Mouse (Mus musculus) c-Kit-positive CD71-positive TER-119-negative erythroid progenitor cells, embryonic 14.5 days (primary cell): Measurements from ENCODE around the gene Serinc3.
"Not testable (repeated sequence)": the region's sequence is repeated elsewhere in the genome, so short reads cannot be mapped to it uniquely, and the experiment has no call there.

Source experiments
- DNase-seq: peaks from one replicate; pipeline ENCODE4 v3.0.0-alpha.2; 2013; ENCODE audit warnings: low read depth

Gene Serinc3

GRCm38 (mm10) chr2:163644575-163645385 lies at the start of gene Serinc3:
Gene Serinc3, minus strand, starts transcription at chr2:163645131.
- peak; percentile 99 for DNase-seq

- no peak for DNase-seq
These were observed 48.9 kb upstream of the Serinc3 start for GRCm38 (mm10) chr2:163693716-163694314.

GRCm38 (mm10) chr2:163692873-163693612 lies 48.1 kb upstream of the Serinc3 start:
- no peak for DNase-seq

GRCm38 (mm10) chr2:163691846-163692605 lies 47.1 kb upstream of the Serinc3 start:
- no peak for DNase-seq

- no peak for DNase-seq
These were observed 45.7 kb upstream of the Serinc3 start for GRCm38 (mm10) chr2:163690409-163691304.

- DNase-seq: no peak
These were observed 44.8 kb upstream of the Serinc3 start for GRCm38 (mm10) chr2:163689771-163690170.

GRCm38 (mm10) chr2:163688377-163688776 lies 43.4 kb upstream of the Serinc3 start:
- DNase-seq: not testable (repeated sequence)

GRCm38 (mm10) chr2:163686886-163687285 lies 42.0 kb upstream of the Serinc3 start:
- no peak for DNase-seq

GRCm38 (mm10) chr2:163686233-163686632 lies 41.3 kb upstream of the Serinc3 start:
- no peak for DNase-seq

GRCm38 (mm10) chr2:163685761-163686200 lies 40.9 kb upstream of the Serinc3 start:
- no peak for DNase-seq

GRCm38 (mm10) chr2:163685287-163685686 lies 40.4 kb upstream of the Serinc3 start:
- no peak for DNase-seq

GRCm38 (mm10) chr2:163682344-163682743 lies 37.4 kb upstream of the Serinc3 start:
- no peak for DNase-seq

GRCm38 (mm10) chr2:163676745-163677144 lies 31.8 kb upstream of the Serinc3 start:
- no peak for DNase-seq

- DNase-seq: no peak
These were observed 31.4 kb upstream of the Serinc3 start for GRCm38 (mm10) chr2:163676321-163676720.

- DNase-seq: no peak
These were observed 30.7 kb upstream of the Serinc3 start for GRCm38 (mm10) chr2:163675662-163676061.

- DNase-seq: no peak
These were observed 30.3 kb upstream of the Serinc3 start for GRCm38 (mm10) chr2:163675144-163675619.

- DNase-seq: no peak
These were observed 29.5 kb upstream of the Serinc3 start for GRCm38 (mm10) chr2:163674397-163674796.

GRCm38 (mm10) chr2:163670872-163671594 lies 26.1 kb upstream of the Serinc3 start:
- DNase-seq: no peak

- no peak for DNase-seq
These were observed 22.1 kb upstream of the Serinc3 start for GRCm38 (mm10) chr2:163667045-163667444.

- no peak for DNase-seq
These were observed 19.0 kb upstream of the Serinc3 start for GRCm38 (mm10) chr2:163663930-163664329.
